Mouse (Mus musculus) bone marrow, adult 2 months (tissue): ENCODE measurements around the gene Pgc. TPM values are rescaled to one million over a fixed set of nuclear protein-coding genes. Genes with fewer than 3 reads are reported as not detected.

Experiments used
- H3K27ac ChIP-seq: fragments of 200-500 bp; 2 replicates; pipeline ENCODE4 v1.5.1; 2012; ENCODE audit warnings: low read depth, mild to moderate bottlenecking, control low read depth, inconsistent platforms, low read length; ENCODE audit not compliant: control insufficient read depth, poor library complexity, insufficient read depth
- H3K4me1 ChIP-seq: fragments of 200-500 bp; 2 replicates; pipeline ENCODE4 v1.6.1; 2011; ENCODE audit warnings: low read length; ENCODE audit not compliant: control insufficient read depth, insufficient read depth
- H3K4me3 ChIP-seq: fragments of 200-500 bp; replicated peaks from 2 replicates; pipeline ENCODE3; 2011; ENCODE audit warnings: mild to moderate bottlenecking, low read depth, low read length, control low read depth; ENCODE audit not compliant: control insufficient read depth
- CTCF ChIP-seq: fragments of 200-500 bp; IDR thresholded peaks from 2 replicates; pipeline ENCODE4 v1.5.1; 2011; ENCODE audit warnings: low read length, control low read depth; ENCODE audit not compliant: control insufficient read depth, insufficient read depth
- POLR2A ChIP-seq: fragments of 200-500 bp; IDR thresholded peaks from 2 replicates; pipeline ENCODE4 v1.6.1; 2011; ENCODE audit warnings: low read depth, mild to moderate bottlenecking, control low read depth, low read length, borderline replicate concordance; ENCODE audit not compliant: control insufficient read depth
- WGBS: fragments of 180-500 bp; shearing (Covaris S2); methylation state at CpG from one replicate; pipeline ENCODE4 v1.1.7; 2018; 5-methylcytosine and 5-hydroxymethylcytosine counted together
- polyA plus RNA-seq: library from polyadenylated mRNA; stranded (reverse); fragments of >200 nt; gene quantifications from 2 replicates; pipeline ENCODE4 v1.2.4, GENCODE M21; 2011; ENCODE audit warnings: low replicate concordance; ENCODE audit not compliant: missing spikeins, insufficient read depth, insufficient read length

Pgc gene
- polyA plus RNA-seq, 1 experiment, result 1.1 TPM

GRCm38 (mm10) chr17:47750101-47750500 is 23.5 kb downstream of the Pgc start:
- TF ChIP-seq CTCF (no peak), POLR2A (no peak)
- H3K4me3 ChIP-seq, result no peak overlapping the region
- no peak overlapping the region for H3K27ac ChIP-seq
- 76% methylated on average over 6 of the region's 6 CpGs for WGBS
- H3K4me1 ChIP-seq, result peaks cover 4% of the 10 kb centered on the region

GRCm38 (mm10) chr17:47751811-47752210 is 25.2 kb downstream of the Pgc start:
- peaks cover 7% of the 10 kb centered on the region for H3K4me1 ChIP-seq

GRCm38 (mm10) chr17:47753130-47753775 is 26.6 kb downstream of the Pgc start:
- Histone ChIP-seq H3K27ac (peak overlapping the region; percentile 37), H3K4me1 (peaks cover 8% of the 10 kb centered on the region), H3K4me3 (no peak overlapping the region)
- WGBS, result 74% methylated on average over 8 of the region's 8 CpGs
- TF ChIP-seq CTCF (no peak), POLR2A (no peak)

More at GRCm38 (mm10) chr17:47751811-47752210, 25.2 kb downstream of the Pgc start:
- TF ChIP-seq POLR2A (no peak), CTCF (no peak)
- no peak overlapping the region for H3K27ac ChIP-seq
- WGBS, result 80% methylated on average over 5 of the region's 5 CpGs
- no peak overlapping the region for H3K4me3 ChIP-seq

GRCm38 (mm10) chr17:47754246-47754645 is 27.6 kb downstream of the Pgc start:
- Histone ChIP-seq H3K4me1 (peaks cover 8% of the 10 kb centered on the region), H3K27ac (peak overlapping the region; percentile 87), H3K4me3 (peak overlapping the region; percentile 56)
- no peak for TF ChIP-seq CTCF
- peak; percentile 52; the same call in 1 of the 2 replicates for TF ChIP-seq POLR2A
- 10% methylated on average over 13 of the region's 13 CpGs for WGBS

- TF ChIP-seq POLR2A (no peak), CTCF (no peak)
- Histone ChIP-seq H3K4me3 (no peak overlapping the region), H3K4me1 (peaks cover 11% of the 10 kb centered on the region), H3K27ac (peak overlapping the region; percentile 57)
- WGBS, result 74% methylated on average over 6 of the region's 6 CpGs
Measured at GRCm38 (mm10) chr17:47756366-47756765, 29.7 kb downstream of the Pgc start.

GRCm38 (mm10) chr17:47757056-47757610 is 30.5 kb downstream of the Pgc start:
- H3K4me1 ChIP-seq, result peaks cover 11% of the 10 kb centered on the region
- no peak overlapping the region for H3K4me3 ChIP-seq
- WGBS, result 48% methylated on average over 7 of the region's 7 CpGs
- TF ChIP-seq CTCF (no peak), POLR2A (no peak)
- H3K27ac ChIP-seq, result peak overlapping the region; percentile 57

- TF ChIP-seq POLR2A (peak; percentile 19; the same call in 1 of the 2 replicates), CTCF (peak; percentile 21; the same call in 1 of the 2 replicates)
- peaks cover 9% of the 10 kb centered on the region for H3K4me1 ChIP-seq
- WGBS, result 30% methylated on average over 15 of the region's 15 CpGs
- H3K4me3 ChIP-seq, result no peak overlapping the region
- H3K27ac ChIP-seq, result peak overlapping the region; percentile 13
Measured at GRCm38 (mm10) chr17:47759702-47760410, 33.2 kb downstream of the Pgc start.

GRCm38 (mm10) chr17:47762028-47762427 is 35.4 kb downstream of the Pgc start:
- Histone ChIP-seq H3K27ac (no peak overlapping the region), H3K4me1 (peaks cover 10% of the 10 kb centered on the region), H3K4me3 (no peak overlapping the region)
- TF ChIP-seq POLR2A (no peak), CTCF (no peak)
- 85% methylated on average over 7 of the region's 7 CpGs for WGBS
